Mouse (Mus musculus): Measurements from ENCODE around the gene Srp72. TPM values are rescaled to one million over a fixed set of nuclear protein-coding genes. Genes with fewer than 3 reads are reported as not detected.

The Srp72 gene
- 100 to 1,000 TPM; 151 to 162 TPM for total RNA-seq (2021)
- long read RNA-seq, experiment 1, partial matches to known transcripts: 51 of 58 reads
- long read RNA-seq, experiment 1, other reads (novel, unspliced or antisense): 2 of 58 reads
- long read RNA-seq, experiment 2, transcript Srp72-201 (19 exons, 3,625 nt): major isoform, 9 of 16 reads
- long read RNA-seq, experiment 2, partial matches to known transcripts: 2 of 16 reads
- long read RNA-seq, experiment 2, other reads (novel, unspliced or antisense): 5 of 16 reads

DNA sequence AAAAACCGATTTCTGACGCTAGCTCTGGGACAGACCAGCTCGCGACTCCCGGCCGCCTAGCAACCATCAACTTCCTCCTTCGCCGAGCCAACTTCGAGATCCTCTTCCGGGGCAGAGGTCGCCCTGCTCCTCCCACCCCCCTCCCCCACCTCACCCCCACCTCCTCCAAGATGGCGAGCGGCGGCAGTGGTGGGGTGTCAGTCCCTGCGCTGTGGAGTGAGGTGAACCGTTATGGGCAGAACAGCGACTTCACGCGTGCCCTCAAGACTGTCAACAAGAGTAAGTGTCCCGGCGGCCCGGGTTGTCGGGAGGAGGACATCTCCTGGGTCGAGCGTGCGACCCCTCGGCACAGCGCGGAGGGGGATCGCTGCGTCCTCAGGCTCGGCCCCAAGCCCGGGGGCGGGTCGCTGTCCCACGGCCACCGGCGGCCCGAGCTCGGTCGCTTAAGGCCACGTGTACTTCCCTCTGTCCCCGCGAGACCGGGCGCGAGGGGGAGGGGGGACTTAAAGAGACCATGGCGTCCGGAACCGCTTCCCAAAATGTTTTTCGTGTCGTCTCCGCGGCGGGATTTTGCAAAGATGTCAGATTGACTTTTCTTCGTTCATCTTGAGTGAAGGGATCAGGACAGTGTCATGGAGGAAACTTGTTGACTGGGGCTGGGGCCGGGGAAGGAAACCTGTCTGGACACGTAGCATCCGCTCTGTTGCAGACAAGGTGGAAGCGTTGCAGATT, at the start of gene Srp72:
Gene Srp72 (plus strand): TSS at position 130 of the 732 bp plus-strand sequence.
- DNase-seq: peak; percentile 90 to 93

DNA sequence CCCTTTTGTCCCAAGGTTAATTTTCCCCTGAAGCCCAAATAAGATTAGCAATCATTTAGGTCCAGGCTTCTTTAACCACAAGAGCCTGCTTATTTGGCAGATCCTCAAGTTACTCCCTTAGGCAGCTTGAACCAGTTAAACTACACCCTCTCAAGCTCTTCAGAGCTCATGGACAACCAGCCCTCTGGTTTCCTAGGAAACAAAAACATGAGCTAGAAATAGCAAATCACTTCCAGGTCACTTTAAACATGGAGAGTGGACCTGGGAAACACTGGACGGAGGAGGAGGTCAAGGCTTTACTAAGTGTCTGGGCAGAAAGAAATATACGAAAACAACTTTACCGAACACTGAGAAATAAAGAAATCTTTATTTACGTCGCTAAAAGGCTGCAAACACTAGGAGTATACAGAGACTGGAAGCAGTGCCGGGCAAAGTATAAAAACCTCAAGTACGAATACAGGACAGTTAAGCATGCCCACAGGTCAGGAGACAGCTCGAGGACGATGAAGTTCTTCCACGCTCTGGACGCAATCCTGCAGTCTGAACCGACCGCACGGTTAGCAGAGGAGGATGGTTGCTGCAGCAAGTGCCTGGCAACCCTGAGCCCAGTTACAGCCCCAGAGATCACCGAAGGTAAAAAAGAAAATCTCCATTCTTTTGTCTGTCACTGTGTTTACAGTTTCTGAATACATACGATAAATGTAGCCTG, 46.2 kb upstream of the Srp72 start:
- DNase-seq: peak; percentile 40 to 41

DNA sequence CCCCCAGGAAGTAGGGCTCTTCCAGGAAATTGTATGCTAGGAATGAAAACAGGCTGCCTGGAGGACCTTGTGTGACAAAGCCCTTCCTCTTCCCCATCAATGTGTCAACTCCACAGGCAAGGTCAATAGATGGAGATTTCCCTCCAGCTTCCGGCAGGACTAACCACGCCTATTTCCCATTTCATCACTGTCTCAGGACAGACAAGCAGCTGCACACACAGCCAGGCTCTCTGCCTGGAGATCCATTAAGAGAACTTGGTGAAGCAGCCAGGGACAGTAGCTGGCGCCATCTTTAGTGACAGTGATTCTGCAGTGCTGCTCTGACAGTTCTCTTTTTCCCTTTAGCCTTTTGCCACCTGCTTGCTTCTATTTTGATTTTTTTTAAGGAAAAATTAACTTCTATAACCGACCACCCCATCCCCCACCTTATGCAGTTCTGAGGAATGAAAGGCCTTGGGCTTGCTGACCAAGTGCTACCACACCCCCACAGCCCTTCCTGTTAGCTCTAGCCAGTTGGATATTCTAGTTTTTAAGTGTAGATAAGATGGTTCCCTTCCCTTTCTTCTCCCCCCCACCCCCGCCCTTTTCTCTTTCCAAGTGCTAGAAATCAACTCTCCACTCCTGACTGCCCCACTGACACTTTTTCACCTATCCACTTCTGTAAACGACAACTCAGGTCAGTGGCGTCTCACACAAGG, 45.2 kb upstream of the Srp72 start:
- peak; percentile 18 to 25 for DNase-seq

DNA sequence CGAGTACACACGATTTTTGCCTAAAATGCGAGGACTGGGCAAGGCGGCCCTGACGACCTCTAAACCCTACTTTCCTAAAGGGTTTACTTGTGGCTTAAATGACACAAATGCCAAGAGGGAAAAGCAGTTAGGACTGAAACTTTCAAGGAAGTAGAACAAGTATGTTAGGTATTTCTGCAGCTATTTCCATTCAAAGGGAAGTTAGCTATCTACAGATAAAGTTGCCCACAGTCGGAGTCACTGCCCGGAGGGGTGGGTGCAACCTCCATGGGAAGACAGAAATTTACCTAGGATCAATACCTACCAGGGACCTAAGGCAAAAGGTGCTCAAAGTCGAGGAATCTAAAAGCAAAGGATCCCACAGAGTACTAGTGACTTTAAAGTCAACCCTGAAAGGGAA, 34.8 kb upstream of the Srp72 start:
- no peak for DNase-seq

DNA sequence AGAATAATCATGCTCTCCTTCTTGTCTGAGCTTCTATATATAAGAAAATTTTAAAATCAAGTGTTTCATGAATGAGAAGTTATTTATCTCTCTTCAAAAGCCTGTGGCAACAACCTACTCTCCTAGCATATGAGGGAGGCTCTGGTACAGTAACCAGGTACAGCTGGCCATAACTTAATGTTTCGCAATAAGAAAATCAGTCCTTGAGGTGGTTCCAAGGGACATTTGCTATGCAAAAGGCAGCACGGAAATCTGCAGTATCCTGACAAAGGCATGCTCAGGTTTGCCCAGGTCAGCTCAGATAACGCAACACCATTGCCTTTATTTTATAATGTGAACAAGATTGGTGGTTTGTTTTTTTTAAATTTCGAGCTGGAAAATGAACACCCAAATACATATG, 32.5 kb upstream of the Srp72 start:
- DNase-seq: no peak

DNA sequence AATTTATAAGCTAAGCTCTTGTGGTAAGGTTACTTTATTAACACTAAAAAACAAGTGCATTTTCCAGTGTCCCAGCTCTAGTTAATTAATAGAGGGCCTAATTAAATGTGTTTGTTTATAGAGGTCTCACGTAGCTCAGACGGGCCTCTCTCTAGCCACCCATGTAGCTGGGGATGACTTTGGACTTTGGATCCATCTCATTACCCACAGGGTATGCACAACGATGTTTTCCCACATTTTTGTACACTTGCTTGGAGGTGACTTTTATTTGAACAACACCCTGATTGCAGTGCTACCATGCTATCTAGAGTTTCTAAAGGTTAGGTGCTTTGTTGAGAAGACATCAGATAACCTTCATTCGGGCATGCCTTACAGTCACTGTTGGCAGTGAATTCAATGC, 32.0 kb upstream of the Srp72 start:
- DNase-seq: no peak

DNA sequence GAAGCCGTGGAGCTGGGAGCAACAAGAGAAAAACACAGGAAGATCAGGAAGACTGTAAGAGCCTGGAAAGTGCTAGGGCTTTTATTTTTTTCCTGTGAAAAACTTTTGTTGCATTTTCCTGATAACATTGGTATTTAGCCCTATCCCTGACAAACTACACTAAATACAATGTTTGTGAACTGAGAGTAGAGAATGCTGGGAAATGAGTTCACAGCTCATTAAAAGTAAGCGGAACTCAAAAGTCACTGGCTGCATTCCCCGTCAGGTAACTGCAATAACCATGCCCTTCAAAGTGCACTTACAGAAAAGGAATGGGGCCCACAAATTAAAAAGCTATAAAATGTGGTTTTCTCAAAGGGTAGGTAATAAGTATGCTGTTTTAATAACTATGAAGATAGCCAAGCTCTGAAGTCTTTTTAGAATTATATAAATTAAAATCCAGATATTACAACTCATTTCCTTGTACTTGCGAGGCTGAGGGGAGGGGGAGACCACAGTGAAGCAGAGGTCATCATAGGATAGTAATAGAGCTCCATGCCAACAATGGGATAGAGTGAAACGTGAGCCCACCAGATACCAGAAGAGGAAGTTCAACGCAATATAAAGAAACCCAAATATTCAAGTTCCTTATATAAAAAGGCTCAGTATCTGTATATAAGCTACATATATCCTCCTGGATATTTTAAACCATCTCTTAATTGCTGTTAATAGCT, 29.4 kb upstream of the Srp72 start:
- no peak for DNase-seq

DNA sequence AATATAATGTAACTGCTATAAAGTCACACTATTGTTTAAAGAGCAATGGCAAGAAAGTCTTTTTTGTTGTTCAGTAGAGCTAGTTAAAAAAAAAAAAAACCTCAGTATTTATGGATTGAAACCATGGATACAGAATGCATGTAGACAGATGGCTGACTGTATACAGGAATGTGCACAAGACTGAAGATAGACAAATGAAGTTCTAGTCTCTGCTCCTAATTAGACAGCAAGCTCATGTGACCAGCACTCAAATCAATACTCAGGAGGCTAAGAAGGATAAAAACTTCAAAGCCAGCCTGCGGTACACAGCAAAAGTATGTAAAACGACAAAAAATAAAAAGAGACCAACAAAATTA, 28.8 kb upstream of the Srp72 start:
- no peak for DNase-seq

DNA sequence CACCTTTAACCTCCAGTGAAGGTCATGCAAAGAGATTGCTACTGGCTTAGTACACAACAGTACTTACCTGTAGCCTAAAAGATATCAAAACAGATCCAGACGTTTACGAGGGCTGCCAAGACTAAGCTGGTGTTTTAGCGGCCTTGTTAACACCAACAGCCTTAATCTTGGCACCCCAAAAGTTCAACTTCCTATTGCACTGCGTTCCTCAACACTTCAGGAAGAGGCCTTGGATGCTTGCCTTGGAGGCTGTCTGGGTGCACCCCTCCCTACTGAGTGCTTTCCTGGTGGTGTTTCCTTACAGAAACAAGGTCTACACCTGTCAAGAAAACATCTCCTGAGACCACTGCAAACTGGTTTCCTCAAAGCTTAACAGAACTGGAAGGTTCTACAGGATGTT, 27.3 kb upstream of the Srp72 start:
- no peak for DNase-seq

DNA sequence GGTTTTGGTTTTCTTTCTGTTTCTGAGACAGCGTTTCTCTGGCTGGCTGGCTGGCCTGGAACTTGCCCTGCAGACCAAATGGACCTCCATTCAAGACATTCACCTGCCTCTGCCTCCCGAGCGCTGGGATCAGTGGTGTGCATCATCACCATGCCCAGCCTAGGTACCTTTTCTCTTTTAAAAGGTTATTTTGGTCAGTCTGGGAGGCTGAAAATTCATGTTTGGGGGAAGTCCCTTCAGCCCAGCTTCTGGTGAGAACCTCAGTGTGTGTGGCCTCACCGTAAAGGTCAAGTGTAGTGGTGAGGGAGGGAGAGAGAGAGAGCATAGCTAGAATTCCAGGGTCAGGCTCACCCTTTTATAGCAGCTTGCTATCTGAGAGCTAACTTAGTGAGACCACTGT, 26.7 kb upstream of the Srp72 start:
- DNase-seq: no peak

DNA sequence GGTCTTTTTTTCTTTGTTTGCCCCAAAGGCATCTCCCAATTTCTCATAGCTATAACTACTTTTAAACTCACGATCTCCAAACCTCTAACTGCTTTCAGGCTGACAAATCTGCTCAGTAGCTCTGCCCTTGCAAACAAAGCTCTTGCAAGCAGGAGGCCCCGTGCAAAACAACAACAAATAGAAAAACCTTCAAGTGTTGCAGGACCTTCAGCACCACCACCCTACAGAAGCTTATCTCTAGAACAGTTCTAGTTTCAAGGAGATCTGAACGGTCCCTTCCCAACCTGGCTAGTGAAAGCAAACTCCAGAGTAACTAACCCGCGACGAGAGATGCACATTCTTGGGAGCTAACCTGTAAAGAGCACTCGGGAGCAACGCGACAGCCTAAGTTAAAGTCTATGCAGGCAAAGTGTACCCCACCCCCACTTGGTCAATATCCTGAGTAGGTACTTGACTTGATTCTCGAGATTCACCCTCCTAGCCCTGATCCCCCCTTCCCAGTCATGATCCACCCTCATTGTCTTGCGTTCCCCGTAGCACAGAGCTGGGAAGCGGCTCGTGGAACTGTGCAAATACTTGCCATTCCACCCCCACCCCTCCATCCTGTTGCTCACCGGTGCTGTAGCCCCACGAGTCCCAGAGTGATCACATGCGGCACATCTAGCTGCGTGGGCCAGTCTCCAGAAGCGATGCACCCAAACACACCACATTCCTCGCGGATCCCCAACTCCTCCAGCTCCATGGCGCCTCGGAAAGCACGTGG, 24.0 kb upstream of the Srp72 start:
- DNase-seq: peak in 1 of 2 experiments; percentile 20

DNA sequence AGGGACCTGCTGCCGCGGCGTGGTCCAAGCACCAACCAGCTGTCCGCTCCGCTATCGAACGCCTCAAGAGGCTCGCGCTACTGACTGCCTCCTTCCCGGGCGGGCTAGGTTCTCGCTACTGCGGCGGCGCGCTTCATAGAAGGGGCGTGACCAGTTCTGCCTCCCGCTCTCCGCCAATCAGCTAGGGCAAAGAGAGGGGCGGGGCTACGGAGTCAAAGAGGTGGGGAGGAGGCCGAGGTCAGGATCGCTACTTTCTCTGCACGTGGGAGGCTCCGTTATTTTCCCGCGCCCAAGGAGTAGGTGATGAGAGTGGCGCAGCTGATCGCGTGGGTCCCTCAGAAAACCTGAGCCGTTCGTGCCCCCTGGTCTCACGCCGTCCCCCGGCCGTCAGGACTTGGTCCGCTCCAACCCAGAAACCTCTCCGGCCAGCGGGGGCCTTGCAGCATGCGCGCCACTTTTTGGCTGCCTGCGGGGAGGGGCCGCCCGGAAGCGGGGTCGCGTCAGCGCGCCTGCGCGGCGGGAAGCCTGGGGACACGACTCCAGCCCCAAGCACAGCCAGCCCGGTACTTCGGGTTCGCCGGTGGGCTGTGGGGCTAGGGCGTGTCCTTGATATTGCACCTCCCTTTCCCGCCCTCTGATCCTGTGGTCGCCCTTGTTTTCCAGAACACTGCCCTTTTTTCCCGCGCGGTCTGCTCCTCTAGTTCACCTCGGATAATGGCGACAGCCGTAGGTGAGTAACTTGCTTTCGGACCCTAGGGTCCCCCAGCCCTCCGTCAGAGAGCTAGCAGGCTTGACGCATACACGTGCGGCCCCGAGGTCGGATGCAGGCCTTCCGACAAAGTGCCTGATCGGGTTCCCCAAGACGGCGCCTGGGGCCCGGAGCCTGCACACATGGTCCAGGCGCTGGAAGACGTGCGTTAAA, 23.1 kb upstream of the Srp72 start, which contains the start of the genes Paics and Ppat:
Gene Paics (plus strand): TSS at position 202 of the 922 bp plus-strand sequence.
Gene Ppat (minus strand): TSS at position 473 of the 922 bp plus-strand sequence.
- DNase-seq: peak; percentile 99

DNA sequence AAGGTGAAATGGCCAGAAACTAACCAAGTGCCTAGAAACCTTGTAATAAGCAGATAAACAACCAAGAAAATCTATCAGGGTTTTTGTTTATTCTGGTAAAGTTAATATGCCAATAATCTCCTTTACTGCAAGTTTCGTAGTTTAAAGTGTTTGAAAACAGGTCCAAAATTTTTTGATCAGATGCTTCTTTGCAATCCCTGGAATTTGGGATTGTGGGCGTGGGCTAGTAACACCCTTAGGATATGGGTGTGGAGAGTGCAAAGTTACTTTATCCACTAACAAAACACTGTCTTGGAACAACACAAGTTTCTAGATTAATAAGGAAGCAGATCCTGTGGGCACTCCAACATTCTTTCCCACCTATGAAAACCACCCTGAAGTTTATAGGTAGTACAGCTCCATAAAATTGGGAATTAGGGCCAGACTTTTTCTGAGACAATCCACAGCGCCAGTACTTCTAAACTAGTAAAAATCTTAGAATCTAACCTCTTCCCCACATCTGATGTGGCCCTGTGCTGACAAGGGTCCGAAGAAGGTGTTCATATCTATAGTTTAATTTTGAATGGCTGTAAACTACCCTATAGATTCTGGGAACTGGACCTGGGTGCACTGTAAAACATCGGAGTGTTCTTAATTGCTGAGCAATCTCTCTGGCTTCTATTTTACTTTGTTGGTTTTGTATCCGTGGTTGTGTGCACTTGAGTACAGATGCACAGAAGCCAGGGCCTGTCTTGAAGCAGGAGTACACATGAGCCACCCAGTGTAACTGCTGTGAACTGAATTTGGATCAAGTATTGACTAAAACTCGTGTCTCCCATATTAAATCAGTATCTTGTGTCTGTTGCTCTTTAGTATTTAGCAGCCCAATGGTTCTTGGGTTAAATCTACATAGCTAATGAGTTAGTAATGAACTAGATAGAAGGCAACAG, 22.1 kb upstream of the Srp72 start:
- DNase-seq: no peak

DNA sequence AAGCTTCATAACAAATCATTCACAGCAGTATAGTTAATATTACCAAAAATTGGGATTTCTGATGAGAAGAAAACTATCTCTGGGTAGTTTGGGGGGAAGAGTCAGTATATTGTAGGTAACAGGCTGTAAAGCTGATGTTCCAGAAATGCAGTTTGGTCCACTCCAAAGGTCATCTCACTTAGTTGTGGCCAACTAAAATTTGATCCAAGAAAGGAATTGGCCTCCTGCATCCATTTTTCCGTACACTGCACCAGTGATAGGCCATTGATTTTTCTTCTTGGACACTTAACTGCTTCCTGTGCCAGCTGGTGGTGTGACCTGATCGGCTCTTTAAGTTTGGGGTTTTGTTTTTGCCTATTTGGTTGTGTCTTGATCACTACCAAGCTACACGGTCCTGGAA, 20.7 kb upstream of the Srp72 start:
- DNase-seq: no peak

DNA sequence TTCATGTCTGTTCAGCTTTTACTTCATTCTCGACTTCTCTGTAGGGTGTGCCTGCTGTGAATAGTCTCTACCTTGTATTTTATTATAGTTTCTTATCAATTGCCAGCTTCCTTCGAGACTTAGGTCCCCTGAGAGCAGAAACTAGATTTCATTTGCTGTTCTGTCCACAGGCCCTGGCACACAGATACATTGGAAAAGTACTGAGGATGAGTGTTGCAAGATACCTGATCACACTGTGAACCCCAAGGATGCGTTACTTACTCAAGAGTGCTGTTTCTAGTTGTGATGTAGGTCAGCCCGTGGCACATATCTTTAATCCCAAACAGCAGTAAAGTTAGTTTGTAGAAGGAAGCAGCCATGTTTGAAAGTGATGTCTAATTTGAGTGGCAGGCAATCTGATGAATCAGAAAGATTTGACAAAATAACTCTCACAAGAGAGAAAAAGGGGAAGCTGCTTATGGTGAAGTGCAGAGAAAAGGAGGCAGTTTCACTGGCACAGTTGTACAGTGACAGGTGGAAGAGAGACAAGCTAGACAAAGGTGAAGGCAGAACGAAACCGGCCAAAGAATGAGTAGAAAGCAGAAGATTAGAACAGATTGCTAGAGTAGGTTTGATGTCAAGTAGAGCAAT, 20.1 kb upstream of the Srp72 start:
- DNase-seq: peak; percentile 22 to 32

DNA sequence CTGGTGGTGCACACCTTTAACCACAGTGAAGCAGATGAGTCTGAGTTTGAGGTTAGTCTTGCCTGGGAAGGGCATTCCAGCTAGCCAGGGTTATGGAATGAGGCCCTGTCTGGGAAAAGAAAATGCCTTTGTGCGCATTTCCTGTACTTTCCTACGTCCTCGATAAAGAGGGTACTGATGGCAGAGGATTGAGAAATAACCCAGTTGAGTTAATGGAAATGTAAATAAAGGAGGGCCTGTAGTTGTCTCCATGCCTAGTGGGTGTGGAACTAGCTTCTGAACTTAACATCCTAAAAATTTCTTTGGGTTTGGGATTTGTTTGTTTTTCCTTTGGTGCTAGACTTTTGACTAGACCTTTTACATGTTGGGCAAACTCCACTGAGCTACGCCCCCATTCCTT, 19.0 kb upstream of the Srp72 start:
- DNase-seq: no peak

DNA sequence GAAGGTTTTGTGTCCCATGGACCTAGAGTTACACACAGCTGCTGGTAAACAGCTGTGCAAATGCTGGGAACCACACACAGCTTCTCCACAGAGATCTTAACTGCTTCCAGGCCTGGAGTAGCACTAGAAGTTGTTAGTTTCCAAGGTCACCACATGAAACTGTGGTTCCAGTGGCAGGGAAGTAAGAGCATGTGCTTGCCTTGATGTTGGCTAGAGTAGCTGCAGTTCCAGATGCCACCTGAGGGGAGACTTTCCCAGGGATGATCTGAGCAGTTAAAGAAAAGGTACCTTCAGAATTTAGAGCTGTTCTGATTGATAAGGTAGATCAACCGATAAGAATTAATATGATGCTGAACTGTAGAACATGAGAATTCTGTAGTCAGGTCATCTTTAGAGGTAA, 16.5 kb upstream of the Srp72 start:
- no peak for DNase-seq

DNA sequence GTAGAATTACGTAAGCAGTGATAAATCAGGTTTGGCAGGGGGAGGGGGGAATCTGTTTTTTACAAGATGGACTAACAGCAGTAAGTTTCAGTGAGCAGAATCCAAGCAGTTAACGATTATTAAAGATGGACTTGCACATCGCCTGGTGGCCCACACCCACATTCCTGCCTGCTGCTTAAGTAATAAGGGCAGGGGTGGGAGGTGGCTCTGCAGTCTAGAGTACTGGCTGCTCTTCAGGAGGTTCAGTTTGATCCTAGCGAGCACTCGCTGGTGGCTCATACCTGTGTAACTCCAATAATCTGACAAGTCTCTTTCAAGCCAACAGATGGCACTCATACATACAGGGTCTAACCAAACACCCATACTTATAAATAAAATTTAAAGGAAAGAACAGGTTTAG, 14.9 kb upstream of the Srp72 start:
- DNase-seq: no peak

All from adrenal gland, postnatal 36 days (tissue).